Mouse (Mus musculus): ENCODE measurements around the gene Gm28845. TPM values are rescaled to one million over a fixed set of nuclear protein-coding genes. Genes with fewer than 3 reads are reported as not detected.

Gene Gm28845
- total RNA-seq, 2 experiments from 2014 or later = 0.76 TPM; not detected in 1

GRCm38 (mm10) chr1:65122574-65123372 is 3.4 kb upstream of the Gm28845 start, which contains the start of gene D630023F18Rik:
Gene D630023F18Rik (minus strand): TSS chr1:65123214.
- H3K27ac ChIP-seq = no peak within 1 kb of the TSS
- TF ChIP-seq CTCF (conservative IDR thresholded peaks at IDR 0.05) = no peak
- peak within 1 kb of the TSS; percentile 63 for H3K4me3 ChIP-seq
- DNase-seq (ENCODE audit: low spot score in 2 of 2) = peak; percentile 37 to 58

- Histone ChIP-seq H3K27ac (no peak overlapping the region), H3K4me3 (no peak overlapping the region)
- DNase-seq (ENCODE audit: low spot score in 2 of 2) = no peak
- no peak for TF ChIP-seq CTCF (conservative IDR thresholded peaks at IDR 0.05)
Observed at GRCm38 (mm10) chr1:65118150-65118913, 1.0 kb downstream of the Gm28845 start.

DNA sequence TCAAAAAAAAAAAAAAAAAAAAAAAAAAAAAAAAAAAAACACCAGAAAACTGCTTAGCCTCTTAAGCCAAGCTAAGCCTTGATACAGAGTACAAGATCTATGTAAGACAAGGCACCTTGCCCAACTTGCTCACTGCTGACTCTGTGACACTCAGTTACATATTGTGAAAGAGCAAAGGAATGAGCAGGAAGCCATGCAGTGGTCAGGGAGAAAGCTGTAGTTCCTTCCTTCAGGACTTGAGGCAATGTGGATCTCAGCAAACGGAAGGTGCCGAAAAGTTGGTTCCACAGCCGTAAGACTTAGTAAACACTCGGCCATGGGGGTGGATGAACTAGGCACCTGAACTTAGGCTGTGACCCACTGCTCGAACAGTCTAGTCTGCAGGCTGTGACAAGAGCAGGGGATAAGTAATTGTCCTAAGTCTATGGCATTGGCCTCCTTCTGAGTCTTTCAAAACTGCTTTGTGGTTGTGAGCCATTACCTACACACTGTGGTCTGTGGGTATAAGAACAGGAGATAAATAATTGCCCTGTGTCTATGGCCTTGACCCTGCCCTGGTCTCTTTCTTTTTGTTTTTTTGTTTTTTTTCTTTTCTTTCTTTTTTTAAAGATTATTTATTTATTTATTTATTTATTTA is 5.7 kb downstream of the Gm28845 start:
- H3K27ac ChIP-seq = no peak overlapping the region
- no peak for TF ChIP-seq CTCF (conservative IDR thresholded peaks at IDR 0.05)

DNA sequence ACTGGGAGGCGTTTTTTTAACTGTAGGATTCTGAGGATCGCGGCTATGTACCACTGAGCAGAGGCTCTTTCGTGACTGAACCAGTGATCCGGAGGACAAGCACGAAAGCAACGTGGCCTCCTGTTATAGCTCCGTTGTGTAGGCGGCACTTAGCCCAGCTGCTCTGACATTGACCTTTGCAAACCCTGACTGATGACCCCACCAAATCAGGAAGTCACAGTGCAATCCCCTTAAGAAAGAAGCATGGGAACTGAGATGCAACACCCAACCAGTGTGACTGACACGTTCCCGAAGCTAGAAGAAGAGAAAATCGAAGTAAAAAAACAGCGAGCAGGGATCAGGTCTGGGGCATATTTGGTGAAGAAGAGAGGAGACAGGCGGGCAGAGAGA is 6.6 kb downstream of the Gm28845 start:
- no peak for TF ChIP-seq CTCF (conservative IDR thresholded peaks at IDR 0.05)
- no peak for DNase-seq (ENCODE audit: low spot score in 2 of 2)
- Histone ChIP-seq H3K27ac (no peak overlapping the region), H3K4me3 (peak overlapping the region; percentile 2; the same call in 1 of the 2 replicates)

More for the DNA sequence above, 5.7 kb downstream of the Gm28845 start:
- no peak overlapping the region for H3K4me3 ChIP-seq
- no peak for DNase-seq (ENCODE audit: low spot score in 2 of 2)

DNA sequence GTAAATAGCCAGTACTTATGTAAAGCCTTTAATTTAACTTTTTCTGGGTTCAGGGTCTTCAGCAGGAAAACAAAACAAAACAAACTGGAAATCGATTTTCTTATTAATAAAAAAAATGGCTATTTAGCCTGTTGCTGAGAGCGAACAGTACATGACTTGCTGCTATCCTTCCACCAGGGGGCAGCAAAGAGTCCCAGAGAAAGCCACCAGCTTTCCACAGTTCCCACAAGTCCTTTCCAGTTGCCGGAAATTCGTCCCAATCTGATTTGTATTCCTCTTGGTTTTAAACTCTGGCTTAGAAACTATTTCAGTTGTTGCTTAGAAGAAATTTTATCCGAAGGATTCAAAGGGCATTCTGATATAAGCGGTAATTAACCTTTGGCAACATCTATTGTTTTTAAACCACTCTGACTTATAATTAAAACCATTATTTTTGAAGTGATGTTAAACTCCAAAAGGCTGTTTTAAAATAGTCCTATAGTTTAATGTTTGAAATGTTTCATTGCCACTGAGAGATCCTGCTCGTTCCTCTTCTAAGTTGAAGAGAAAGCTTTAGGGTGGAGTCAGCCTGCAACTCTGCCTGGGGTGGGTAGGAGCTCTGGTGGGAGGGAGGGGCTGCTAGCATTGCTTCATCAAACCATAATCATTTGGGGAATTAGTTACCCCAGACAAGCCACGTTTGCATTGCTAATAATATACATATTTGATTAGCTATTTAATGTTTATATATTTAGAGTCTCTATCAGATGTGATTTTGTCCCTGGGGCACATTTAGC is 7.1 kb downstream of the Gm28845 start:
- Histone ChIP-seq H3K27ac (no peak overlapping the region), H3K4me3 (peak overlapping the region; percentile 36)
- TF ChIP-seq CTCF (conservative IDR thresholded peaks at IDR 0.05) = peak; percentile 99; the same call in 1 of the 2 replicates
- DNase-seq (ENCODE audit: low spot score in 2 of 2) = peak; percentile 74 to 83

- no peak overlapping the region for H3K27ac ChIP-seq
- H3K4me3 ChIP-seq = no peak overlapping the region
- no peak for DNase-seq (ENCODE audit: low spot score in 2 of 2)
- no peak for TF ChIP-seq CTCF (conservative IDR thresholded peaks at IDR 0.05)
Observed at GRCm38 (mm10) chr1:65109756-65110435, 9.5 kb downstream of the Gm28845 start.

DNA sequence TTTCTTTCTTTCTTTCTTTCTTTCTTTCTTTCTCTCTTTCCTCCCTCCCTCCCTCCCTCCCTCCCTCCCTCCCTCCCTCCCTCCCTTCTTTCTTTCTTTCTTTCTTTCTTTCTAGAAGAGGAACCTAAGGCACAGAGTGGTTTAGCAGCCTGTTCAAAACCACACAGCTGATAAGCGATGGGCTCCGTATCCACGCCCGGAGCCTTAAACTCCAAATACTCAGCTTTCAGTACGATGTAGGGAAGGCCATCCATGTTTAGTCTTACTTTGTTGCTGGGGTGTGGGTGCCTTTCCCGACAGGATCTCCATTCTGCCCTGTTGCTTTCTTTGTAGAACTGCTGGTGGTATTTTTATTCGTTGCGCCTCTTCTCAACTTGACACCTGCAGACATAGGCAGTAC is 10.2 kb downstream of the Gm28845 start:
- Histone ChIP-seq H3K4me3 (no peak overlapping the region), H3K27ac (no peak overlapping the region)
- DNase-seq (ENCODE audit: low spot score in 2 of 2) = no peak
- TF ChIP-seq CTCF (conservative IDR thresholded peaks at IDR 0.05) = no peak

GRCm38 (mm10) chr1:65107654-65108279 is 11.6 kb downstream of the Gm28845 start:
- TF ChIP-seq CTCF (conservative IDR thresholded peaks at IDR 0.05) = no peak
- Histone ChIP-seq H3K4me3 (no peak overlapping the region), H3K27ac (no peak overlapping the region)
- no peak for DNase-seq (ENCODE audit: low spot score in 2 of 2)

- no peak for DNase-seq (ENCODE audit: low spot score in 2 of 2)
- Histone ChIP-seq H3K27ac (no peak within 1 kb of the TSS), H3K4me3 (no peak within 1 kb of the TSS)
- no peak for TF ChIP-seq CTCF (conservative IDR thresholded peaks at IDR 0.05)
Observed at GRCm38 (mm10) chr1:65103273-65103672, 16.1 kb downstream of the Gm28845 start, which contains the start of gene Cryga. Gene Cryga (minus strand): TSS chr1:65103373.

DNA sequence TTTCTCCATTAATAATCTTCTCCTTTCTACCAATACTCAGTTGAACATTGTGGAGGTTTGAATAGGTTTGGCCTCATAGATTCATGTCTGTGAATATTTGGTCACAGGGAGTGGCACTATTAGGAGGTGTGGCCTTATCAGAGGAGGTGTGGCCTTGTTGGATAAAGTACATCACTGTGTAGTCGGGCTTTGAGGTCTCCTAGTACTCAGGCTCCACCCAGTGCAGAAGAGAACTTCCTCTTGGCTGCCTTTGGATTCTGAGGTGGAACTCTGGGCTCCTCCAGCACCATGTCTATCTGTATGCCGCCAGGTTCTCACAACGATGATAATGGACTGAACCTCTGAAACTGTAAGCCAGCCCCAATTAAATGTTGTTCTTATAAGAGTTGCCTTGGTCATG is 22.4 kb downstream of the Gm28845 start:
- no peak overlapping the region for H3K27ac ChIP-seq
- DNase-seq (ENCODE audit: low spot score in 2 of 2) = no peak
- no peak overlapping the region for H3K4me3 ChIP-seq
- no peak for TF ChIP-seq CTCF (conservative IDR thresholded peaks at IDR 0.05)

DNA sequence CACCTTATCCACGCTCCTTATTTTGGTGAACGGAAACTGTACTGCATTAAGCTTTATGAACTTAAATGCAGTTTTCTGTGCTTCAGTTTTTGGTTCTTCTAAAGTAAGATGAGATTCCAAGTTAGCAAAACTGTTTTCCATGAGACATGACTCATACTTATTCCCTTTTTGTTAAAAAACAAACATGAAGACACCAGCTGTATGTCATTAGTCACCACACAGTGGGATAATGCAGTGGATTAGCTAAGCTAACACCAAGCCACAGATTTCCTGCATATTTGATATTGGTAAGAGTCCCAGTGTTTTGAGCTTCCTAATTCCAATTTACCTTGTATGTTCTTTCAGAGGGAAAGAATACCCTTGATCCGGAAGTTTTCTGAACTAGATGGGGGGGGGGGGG is 27.8 kb downstream of the Gm28845 start:
- DNase-seq (ENCODE audit: low spot score in 2 of 2) = peak in 1 of 2 experiments; percentile 14
- no peak for TF ChIP-seq CTCF (conservative IDR thresholded peaks at IDR 0.05)
- no peak overlapping the region for H3K4me3 ChIP-seq
- H3K27ac ChIP-seq = no peak overlapping the region

Data from layer of hippocampus, adult 2 months (tissue).